Mouse (Mus musculus): ENCODE results near the gene Med28. TPM values are rescaled to one million over a fixed set of nuclear protein-coding genes. Genes with fewer than 3 reads are reported as not detected.

The Med28 gene
- polyA plus RNA-seq, 1 experiment from 2014 or later = 314 TPM

GRCm38 (mm10) chr5:45493191-45494092, 26.6 kb upstream of the Med28 start, which contains the start of gene Lap3:
TSS of gene Lap3 (plus strand) at chr5:45493374.
- no peaks in the 10 kb centered on the region for H3K9me3 ChIP-seq (replicated peaks)
- H3K4me1 ChIP-seq = peaks cover 15% of the 10 kb centered on the region
- DNase-seq (ENCODE audit: low spot score) = peak; percentile 99
- H3K27ac ChIP-seq = peak within 1 kb of the TSS; percentile 90
- H3K4me3 ChIP-seq = peak within 1 kb of the TSS; percentile 80
- H3K36me3 ChIP-seq = peaks cover 34% of the 10 kb centered on the region
- under 1% methylated on average over 78 of the region's 78 CpGs for WGBS
- no peaks in the 10 kb centered on the region for H3K27me3 ChIP-seq (ENCODE audit: low read depth, poor library complexity, severe bottlenecking)

DNA sequence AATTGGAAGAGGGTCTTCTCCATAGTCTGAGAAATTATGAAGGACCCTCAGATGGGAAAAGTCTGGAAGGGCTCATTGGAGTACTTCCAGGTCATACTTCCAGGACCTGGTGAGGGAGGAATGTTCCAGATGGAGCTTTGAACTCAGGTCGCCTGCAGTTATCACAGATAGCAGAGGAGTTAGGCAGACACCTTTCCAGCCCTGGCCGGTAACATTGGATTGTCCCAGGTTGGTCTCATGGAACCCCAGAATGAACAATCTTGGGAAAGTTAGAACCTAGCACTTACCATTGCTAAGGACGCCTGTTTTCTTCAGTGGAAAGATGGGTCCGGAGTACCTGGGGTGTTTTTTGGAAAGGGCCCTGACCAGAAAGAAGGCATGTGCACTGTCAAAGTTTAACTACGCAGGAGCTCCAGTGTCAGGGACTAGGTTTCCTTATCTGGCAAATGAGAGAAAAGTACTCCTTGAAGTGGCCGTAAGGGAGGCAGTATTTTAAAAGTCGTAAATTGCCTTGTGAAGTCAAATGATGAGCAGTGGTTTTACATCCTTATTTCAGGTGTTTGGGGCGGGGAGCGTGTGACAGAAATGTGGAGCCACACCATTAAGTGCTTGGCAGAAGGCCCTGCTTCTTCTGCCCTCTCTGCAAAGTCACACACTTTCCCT, 25.8 kb upstream of the Med28 start:
- Histone ChIP-seq H3K4me3 (peak overlapping the region; percentile 80), H3K36me3 (peaks cover 42% of the 10 kb centered on the region), H3K9me3 (replicated peaks) (no peaks in the 10 kb centered on the region), H3K27me3 (ENCODE audit: low read depth, poor library complexity, severe bottlenecking) (no peaks in the 10 kb centered on the region), H3K4me1 (peaks cover 15% of the 10 kb centered on the region), H3K27ac (peak overlapping the region; percentile 90)
- 55% methylated on average over 9 of the region's 9 CpGs for WGBS
- no peak for DNase-seq (ENCODE audit: low spot score)

GRCm38 (mm10) chr5:45495429-45495975, 24.5 kb upstream of the Med28 start:
- no peak overlapping the region for H3K27ac ChIP-seq
- no peak overlapping the region for H3K4me3 ChIP-seq
- no peaks in the 10 kb centered on the region for H3K27me3 ChIP-seq (ENCODE audit: low read depth, poor library complexity, severe bottlenecking)
- no peaks in the 10 kb centered on the region for H3K9me3 ChIP-seq (replicated peaks)
- peaks cover 15% of the 10 kb centered on the region for H3K4me1 ChIP-seq
- 90% methylated on average over 3 of the region's 3 CpGs for WGBS
- peaks cover 55% of the 10 kb centered on the region for H3K36me3 ChIP-seq
- no peak for DNase-seq (ENCODE audit: low spot score)

DNA sequence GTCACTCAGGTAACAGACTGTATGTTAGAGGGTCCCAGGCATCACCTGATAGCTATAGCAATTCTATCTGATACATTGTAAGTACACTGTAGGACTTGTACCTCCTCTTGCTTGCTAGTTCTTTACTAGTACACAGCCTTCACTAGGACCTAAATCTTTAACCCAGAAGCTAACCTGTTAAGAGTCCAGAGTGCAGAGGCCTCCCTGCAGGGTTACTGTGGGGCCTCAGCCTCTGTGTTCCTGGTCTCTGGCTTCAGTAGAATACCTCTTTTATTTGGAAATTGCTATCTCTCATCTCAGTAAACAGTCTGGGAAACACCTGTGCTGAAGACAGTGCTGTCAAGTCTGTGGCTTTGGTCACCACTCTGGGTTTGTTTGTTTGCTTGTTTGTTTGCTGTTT, 24.0 kb upstream of the Med28 start:
- H3K27ac ChIP-seq = no peak overlapping the region
- DNase-seq (ENCODE audit: low spot score) = no peak
- no peaks in the 10 kb centered on the region for H3K27me3 ChIP-seq (ENCODE audit: low read depth, poor library complexity, severe bottlenecking)
- peaks cover 59% of the 10 kb centered on the region for H3K36me3 ChIP-seq
- no peaks in the 10 kb centered on the region for H3K9me3 ChIP-seq (replicated peaks)
- H3K4me3 ChIP-seq = no peak overlapping the region
- peaks cover 15% of the 10 kb centered on the region for H3K4me1 ChIP-seq

GRCm38 (mm10) chr5:45496479-45496878, 23.6 kb upstream of the Med28 start:
- H3K36me3 ChIP-seq = peaks cover 63% of the 10 kb centered on the region

GRCm38 (mm10) chr5:45496930-45497550, 23.0 kb upstream of the Med28 start:
- Histone ChIP-seq H3K4me3 (no peak overlapping the region), H3K27me3 (ENCODE audit: low read depth, poor library complexity, severe bottlenecking) (no peaks in the 10 kb centered on the region), H3K27ac (no peak overlapping the region), H3K9me3 (replicated peaks) (no peaks in the 10 kb centered on the region), H3K4me1 (peaks cover 15% of the 10 kb centered on the region), H3K36me3 (peaks cover 69% of the 10 kb centered on the region)
- no peak for DNase-seq (ENCODE audit: low spot score)
- WGBS = 93% methylated on average over 12 of the region's 12 CpGs

More at GRCm38 (mm10) chr5:45496479-45496878, 23.6 kb upstream of the Med28 start:
- WGBS = 94% methylated on average over 4 of the region's 4 CpGs
- Histone ChIP-seq H3K4me1 (peaks cover 15% of the 10 kb centered on the region), H3K9me3 (replicated peaks) (no peaks in the 10 kb centered on the region), H3K4me3 (no peak overlapping the region), H3K27me3 (ENCODE audit: low read depth, poor library complexity, severe bottlenecking) (no peaks in the 10 kb centered on the region), H3K27ac (no peak overlapping the region)
- no peak for DNase-seq (ENCODE audit: low spot score)

DNA sequence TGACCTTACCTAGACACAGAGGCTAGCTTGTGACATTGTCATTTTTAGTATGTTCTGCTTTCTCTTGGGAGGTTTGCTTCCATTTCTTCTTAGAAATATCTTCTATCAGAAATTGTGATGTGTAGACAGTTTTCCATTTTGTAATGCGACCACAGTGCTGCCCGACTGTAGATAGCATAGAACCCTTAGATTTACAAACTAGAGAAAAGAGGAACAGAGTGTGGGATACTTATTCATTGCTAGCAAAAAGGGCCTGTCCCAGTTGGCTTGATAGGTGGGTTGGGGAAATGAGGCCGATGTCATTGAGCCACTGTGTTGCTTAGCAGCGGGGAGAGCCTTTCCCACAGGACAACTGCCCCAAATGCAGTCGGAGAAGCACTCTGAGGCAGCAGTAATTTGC, 22.5 kb upstream of the Med28 start:
- Histone ChIP-seq H3K4me3 (no peak overlapping the region), H3K9me3 (replicated peaks) (no peaks in the 10 kb centered on the region), H3K36me3 (peaks cover 74% of the 10 kb centered on the region), H3K27ac (no peak overlapping the region), H3K27me3 (ENCODE audit: low read depth, poor library complexity, severe bottlenecking) (no peaks in the 10 kb centered on the region), H3K4me1 (peaks cover 15% of the 10 kb centered on the region)
- DNase-seq (ENCODE audit: low spot score) = no peak
- WGBS = 92% methylated on average over 5 of the region's 5 CpGs

- H3K4me3 ChIP-seq = no peak overlapping the region
- no peak for DNase-seq (ENCODE audit: low spot score)
- no peaks in the 10 kb centered on the region; the same call in 1 of the 2 replicates for H3K9me3 ChIP-seq (replicated peaks)
- H3K27ac ChIP-seq = no peak overlapping the region
- H3K36me3 ChIP-seq = peaks cover 91% of the 10 kb centered on the region
- no peaks in the 10 kb centered on the region for H3K27me3 ChIP-seq (ENCODE audit: low read depth, poor library complexity, severe bottlenecking)
- WGBS = 85% methylated on average over 7 of the region's 7 CpGs
- H3K4me1 ChIP-seq = no peaks in the 10 kb centered on the region
Measured at GRCm38 (mm10) chr5:45510071-45510470, 10.0 kb upstream of the Med28 start.

- no peaks in the 10 kb centered on the region for H3K4me1 ChIP-seq
- H3K9me3 ChIP-seq (replicated peaks) = no peaks in the 10 kb centered on the region; the same call in 1 of the 2 replicates
- no peak overlapping the region for H3K4me3 ChIP-seq
- H3K36me3 ChIP-seq = peaks cover 79% of the 10 kb centered on the region
- 91% methylated on average over 6 of the region's 6 CpGs for WGBS
- H3K27ac ChIP-seq = no peak overlapping the region
- H3K27me3 ChIP-seq (ENCODE audit: low read depth, poor library complexity, severe bottlenecking) = no peaks in the 10 kb centered on the region
- no peak for DNase-seq (ENCODE audit: low spot score)
Measured at GRCm38 (mm10) chr5:45512908-45513307, 7.1 kb upstream of the Med28 start.

- DNase-seq (ENCODE audit: low spot score) = no peak
- 90% methylated on average over 2 of the region's 2 CpGs for WGBS
- H3K9me3 ChIP-seq (replicated peaks) = no peaks in the 10 kb centered on the region; the same call in 1 of the 2 replicates
- H3K4me1 ChIP-seq = no peaks in the 10 kb centered on the region
- H3K36me3 ChIP-seq = peaks cover 74% of the 10 kb centered on the region
- no peak overlapping the region for H3K4me3 ChIP-seq
- no peak overlapping the region for H3K27ac ChIP-seq
- H3K27me3 ChIP-seq (ENCODE audit: low read depth, poor library complexity, severe bottlenecking) = no peaks in the 10 kb centered on the region
Measured at GRCm38 (mm10) chr5:45513511-45513910, 6.5 kb upstream of the Med28 start.

GRCm38 (mm10) chr5:45514599-45514998, 5.4 kb upstream of the Med28 start:
- DNase-seq (ENCODE audit: low spot score) = no peak
- H3K36me3 ChIP-seq = peaks cover 69% of the 10 kb centered on the region
- H3K27ac ChIP-seq = no peak overlapping the region
- no peaks in the 10 kb centered on the region; the same call in 1 of the 2 replicates for H3K9me3 ChIP-seq (replicated peaks)
- 90% methylated on average over 1 of the region's 1 CpGs for WGBS
- no peak overlapping the region for H3K4me3 ChIP-seq
- H3K27me3 ChIP-seq (ENCODE audit: low read depth, poor library complexity, severe bottlenecking) = no peaks in the 10 kb centered on the region
- 0 out of 2 replicates have a peak, but pooled peaks cover under 1% of the 10 kb centered on the region for H3K4me1 ChIP-seq

DNA sequence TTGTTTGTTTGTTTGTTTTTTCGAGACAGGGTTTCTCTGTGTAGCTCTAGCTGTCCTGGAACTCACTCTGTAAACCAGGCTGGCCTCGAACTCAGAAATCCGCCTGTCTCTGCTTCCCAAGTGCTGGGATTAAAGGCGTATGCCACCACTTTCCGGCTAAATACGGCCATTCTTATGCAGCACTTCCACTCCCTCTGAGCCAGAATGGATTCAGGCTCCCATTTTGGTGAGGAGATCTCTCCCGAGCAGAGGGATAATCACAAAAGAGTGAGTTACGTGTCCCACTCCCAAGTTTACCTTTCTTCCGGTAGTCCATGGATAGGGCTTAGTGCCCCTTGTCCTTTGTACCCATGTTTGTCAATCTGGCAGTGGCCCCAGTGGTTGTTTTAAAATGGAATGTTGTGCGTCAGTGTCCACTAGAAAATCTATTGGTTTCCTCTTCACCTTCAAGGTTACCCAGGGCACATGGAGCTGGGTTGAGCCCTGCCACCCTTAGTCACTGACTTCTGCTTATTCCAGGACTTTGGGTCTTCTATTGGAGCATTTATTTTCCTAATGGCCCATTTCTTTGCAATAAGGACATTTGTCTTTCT, 4.8 kb upstream of the Med28 start:
- no peak overlapping the region for H3K27ac ChIP-seq
- WGBS = 93% methylated on average over 10 of the region's 10 CpGs
- no peaks in the 10 kb centered on the region; the same call in 1 of the 2 replicates for H3K9me3 ChIP-seq (replicated peaks)
- DNase-seq (ENCODE audit: low spot score) = no peak
- no peak overlapping the region for H3K4me3 ChIP-seq
- peaks cover 62% of the 10 kb centered on the region for H3K36me3 ChIP-seq
- 0 out of 2 replicates have a peak, but pooled peaks cover 4% of the 10 kb centered on the region for H3K4me1 ChIP-seq
- no peaks in the 10 kb centered on the region for H3K27me3 ChIP-seq (ENCODE audit: low read depth, poor library complexity, severe bottlenecking)

Data from limb, embryonic 10.5 days (tissue).